Mouse (Mus musculus) gastrocnemius, postnatal 36 days (tissue): Measurements from ENCODE around the gene Gm7903. TPM values are rescaled to one million over a fixed set of nuclear protein-coding genes. Genes with fewer than 3 reads are reported as not detected.
"Not testable (repeated sequence)": the region's sequence is repeated elsewhere in the genome, so short reads cannot be mapped to it uniquely, and the experiment has no call there.

Experiments used
- DNase-seq, 2 experiments: peaks; one replicate each; pipeline ENCODE4 v3.0.0; 2022
- intact Hi-C: fragments of 180-260 bp; cut with DNase I; formaldehyde crosslinking; loops from one replicate; pipeline ENCODE4 v1.15.1; 2025
- long read RNA-seq, 2 experiments: library from polyadenylated mRNA; stranded (forward); transcript quantifications; one replicate each; pipeline ENCODE4 v2.0.0; 2021
- total RNA-seq, 2 experiments: library from RNA; stranded (reverse); gene quantifications; 2 replicates each; pipeline ENCODE4 v1.2.3; 2021

Gm7903 gene
- not detected for total RNA-seq
- long read RNA-seq, experiment 1: 0 reads
- long read RNA-seq, experiment 2: 0 reads

DNA sequence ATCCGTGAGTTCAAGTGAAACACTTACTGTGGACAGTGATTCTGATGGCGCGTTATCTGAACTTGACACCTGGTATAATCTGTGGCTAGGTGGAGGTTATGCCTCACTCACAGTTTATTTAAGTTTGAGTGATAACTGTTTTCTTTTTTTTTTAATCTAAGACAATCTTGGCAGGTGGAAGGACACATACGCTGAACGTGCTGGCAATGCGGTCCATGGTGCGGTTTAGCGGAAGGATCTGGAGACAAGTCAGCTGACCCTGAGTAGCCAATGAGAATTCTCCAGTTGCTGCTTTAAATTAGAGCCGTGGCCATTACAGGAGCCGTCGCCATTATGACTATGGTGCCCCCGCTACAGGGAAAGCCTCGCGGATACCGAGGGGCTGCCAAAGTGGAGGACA, at the start of gene Gm7903:
TSS of gene Gm7903 (plus strand) at position 301 of the 400 bp plus-strand sequence.
- intact Hi-C loops, DNase-seq: not testable (repeated sequence)

DNA sequence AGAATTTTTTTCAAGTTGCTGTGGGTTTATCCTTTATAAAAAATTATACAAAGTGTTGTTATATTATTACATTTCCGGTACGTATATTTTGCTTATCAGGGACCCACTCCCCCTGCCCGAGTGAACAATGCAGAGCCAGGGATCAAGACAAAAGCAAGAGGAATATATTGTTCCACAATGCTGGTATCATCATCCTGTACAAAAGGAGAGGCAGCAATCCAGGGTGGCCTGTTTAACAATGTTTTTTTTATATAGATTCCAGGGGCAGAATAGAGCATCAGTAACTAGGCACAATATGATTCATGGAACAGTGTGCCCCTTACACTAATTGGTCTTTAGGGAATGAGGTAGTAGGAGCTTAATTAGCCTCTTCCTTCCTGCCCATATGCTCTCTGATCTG, 30.1 kb upstream of the Gm7903 start:
- DNase-seq, intact Hi-C loops: not testable (repeated sequence)

DNA sequence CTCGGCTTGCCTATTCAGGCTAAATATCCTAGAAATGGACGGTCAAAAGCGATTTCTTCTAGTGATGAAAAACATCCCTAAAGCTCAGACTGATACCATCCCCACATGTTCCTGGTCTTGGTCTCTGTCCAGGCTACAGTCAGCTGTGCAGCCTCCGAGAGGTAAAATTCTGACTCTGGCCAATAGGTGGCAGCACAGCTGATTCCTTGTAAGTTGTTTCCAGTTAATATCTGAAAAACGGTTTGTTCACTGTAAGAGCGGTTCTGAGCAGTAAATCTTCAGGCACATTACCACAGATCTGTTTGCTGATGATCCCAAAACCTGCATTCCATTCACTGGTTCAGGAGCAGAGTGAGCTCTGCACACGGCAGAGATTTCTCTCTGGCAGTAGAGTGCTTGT, 12.4 kb upstream of the Gm7903 start:
- intact Hi-C loops, DNase-seq: not testable (repeated sequence)

DNA sequence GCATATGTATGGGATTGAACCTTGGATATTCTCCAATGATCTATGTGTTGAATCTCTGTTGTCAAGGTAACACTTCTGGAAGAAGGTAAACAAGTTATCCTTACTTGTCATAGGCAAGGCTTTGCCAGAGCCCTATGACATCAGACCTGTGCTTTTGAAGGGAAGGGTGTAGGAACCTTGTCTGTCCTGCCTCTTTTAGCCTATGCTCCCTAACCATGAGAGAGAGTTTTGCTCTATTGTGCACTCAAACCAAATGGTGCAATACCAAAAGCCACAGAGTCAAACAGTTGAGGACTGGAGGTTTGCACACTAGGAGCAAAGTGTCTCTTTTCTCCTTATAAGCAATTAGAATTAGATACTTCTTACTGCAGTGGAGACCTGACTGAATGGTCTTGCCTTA, 11.8 kb upstream of the Gm7903 start:
- intact Hi-C loops, DNase-seq: not testable (repeated sequence)

DNA sequence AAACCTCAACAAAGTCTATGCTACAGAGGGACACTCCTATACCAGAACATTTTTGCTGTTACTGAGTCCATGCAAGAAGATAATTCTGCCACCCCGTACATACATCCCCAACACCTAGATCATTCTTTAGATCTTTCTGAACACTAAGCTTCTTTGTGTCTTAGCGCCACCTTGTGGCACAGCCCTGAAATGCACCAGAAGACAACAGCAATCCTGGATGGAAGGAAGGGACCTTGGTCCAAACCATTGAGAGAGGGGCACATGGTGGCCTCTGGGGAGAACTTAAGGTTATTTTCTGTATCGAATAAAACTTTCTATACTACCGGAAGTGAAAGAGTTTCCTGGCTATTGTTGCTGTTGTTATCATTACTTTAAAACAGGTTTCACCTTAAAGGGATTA, 11.2 kb upstream of the Gm7903 start:
- intact Hi-C loops, DNase-seq: not testable (repeated sequence)

DNA sequence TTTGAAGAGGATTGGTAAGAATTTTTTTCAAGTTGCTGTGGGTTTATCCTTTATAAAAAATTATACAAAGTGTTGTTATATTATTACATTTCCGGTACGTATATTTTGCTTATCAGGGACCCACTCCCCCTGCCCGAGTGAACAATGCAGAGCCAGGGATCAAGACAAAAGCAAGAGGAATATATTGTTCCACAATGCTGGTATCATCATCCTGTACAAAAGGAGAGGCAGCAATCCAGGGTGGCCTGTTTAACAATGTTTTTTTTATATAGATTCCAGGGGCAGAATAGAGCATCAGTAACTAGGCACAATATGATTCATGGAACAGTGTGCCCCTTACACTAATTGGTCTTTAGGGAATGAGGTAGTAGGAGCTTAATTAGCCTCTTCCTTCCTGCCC, 30.5 kb downstream of the Gm7903 start:
- DNase-seq, intact Hi-C loops: not testable (repeated sequence)

DNA sequence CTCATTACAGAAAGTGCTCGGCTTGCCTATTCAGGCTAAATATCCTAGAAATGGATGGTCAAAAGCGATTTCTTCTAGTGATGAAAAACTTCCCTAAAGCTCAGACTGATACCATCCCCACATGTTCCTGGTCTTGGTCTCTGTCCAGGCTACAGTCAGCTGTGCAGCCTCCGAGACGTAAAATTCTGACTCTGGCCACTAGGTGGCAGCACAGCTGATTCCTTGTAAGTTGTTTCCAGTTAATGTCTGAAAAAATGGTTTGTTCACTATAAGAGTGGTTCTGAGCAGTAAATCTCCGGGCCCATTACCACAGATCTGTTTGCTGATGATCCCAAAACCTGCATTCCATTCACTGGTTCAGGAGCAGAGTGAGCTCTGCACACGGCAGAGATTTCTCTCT, 48.3 kb downstream of the Gm7903 start:
- intact Hi-C loops: not testable (repeated sequence)

DNA sequence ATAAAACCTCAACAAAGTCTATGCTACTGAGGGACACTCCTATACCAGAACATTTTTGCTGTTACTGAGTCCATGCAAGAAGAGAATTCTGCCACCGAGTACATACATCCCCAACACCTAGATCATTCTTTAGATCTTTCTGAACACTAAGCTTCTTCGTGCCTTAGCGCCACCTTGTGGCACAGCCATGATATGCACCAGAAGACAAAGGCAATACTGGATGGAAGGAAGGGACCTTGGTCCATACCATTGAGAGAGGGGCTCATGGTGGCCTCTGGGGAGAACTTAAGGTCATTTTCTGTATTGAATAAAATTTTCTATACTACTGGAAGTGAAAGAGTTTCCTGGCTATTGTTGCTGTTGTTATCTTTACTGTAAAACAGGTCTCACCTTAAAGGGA, 49.5 kb downstream of the Gm7903 start:
- intact Hi-C loops, DNase-seq: not testable (repeated sequence)

More for the DNA sequence above, 48.3 kb downstream of the Gm7903 start:
- not testable (repeated sequence) for DNase-seq

Other genes with a start within 250 kb of the Gm7903 start
- not detected for gene Tceal6, start 223.1 kb upstream of the Gm7903 start, total RNA-seq
- gene Pramel3, start 131.5 kb upstream of the Gm7903 start, total RNA-seq: not detected
- not detected for gene Gm5128, start 60.6 kb upstream of the Gm7903 start, total RNA-seq
- gene AV320801, start 60.8 kb downstream of the Gm7903 start, total RNA-seq: not detected
- gene Nxf7, start 164.9 kb downstream of the Gm7903 start, total RNA-seq: not detected
- gene Prame, start 193.9 kb downstream of the Gm7903 start, total RNA-seq: not detected